Comparison of ENCODE assay signal across 12 mouse cellular contexts in genomic region chr5:142420317-142420716, GRCm38 (mm10).
"Had no signal": no experiment of that assay in that cellular context is flagged by ENCODE, and none has a peak within 500 bp of the region (broad histone marks: within the 10 kb centered on the region; RNA-seq: fewer than 3 reads in every experiment).

No protein-coding gene starts in this region.

- H3K27ac ChIP-seq: kidney, embryonic 15.5 days; limb, embryonic 13.5 days; liver, embryonic 14.5 days; neural tube, embryonic 15.5 days had no signal

- H3K9ac ChIP-seq: kidney, embryonic 15.5 days; limb, embryonic 13.5 days; liver, embryonic 14.5 days; midbrain, embryonic 13.5 days; neural tube, embryonic 15.5 days had no signal

- H3K4me2 ChIP-seq: kidney, embryonic 15.5 days; limb, embryonic 13.5 days; midbrain, embryonic 13.5 days; neural tube, embryonic 15.5 days had no signal

- H3K9me3 ChIP-seq: kidney, embryonic 15.5 days; limb, embryonic 13.5 days; midbrain, embryonic 13.5 days; neural tube, embryonic 15.5 days had no signal

- H3K36me3 ChIP-seq: neural tube, embryonic 15.5 days had no signal

- DNase-seq: layer of hippocampus, postnatal 36 days; left cerebral cortex, postnatal 4 days; lung, adult 18-20 months; right cerebral cortex, adult 18-20 months; right cerebral cortex, postnatal 25 days; thymus, postnatal 4 days had no signal

- H3K27me3 ChIP-seq: kidney, embryonic 15.5 days; limb, embryonic 13.5 days; midbrain, embryonic 13.5 days; neural tube, embryonic 15.5 days had no signal

- ATAC-seq: midbrain, embryonic 13.5 days had no signal

- H3K4me3 ChIP-seq: kidney, embryonic 15.5 days; limb, embryonic 13.5 days; midbrain, embryonic 13.5 days; myocyte; neural tube, embryonic 15.5 days had no signal
